Mouse (Mus musculus) heart, adult 2 months (tissue): ENCODE results near the gene Btg3. TPM values are rescaled to one million over a fixed set of nuclear protein-coding genes. Genes with fewer than 3 reads are reported as not detected.

ENCODE experiments used
- DNase-seq, 2 experiments: peaks; one replicate each; pipeline ENCODE4 v3.0.0; 2021
- H3K27ac ChIP-seq: fragments of 200-600 bp; 2 replicates; pipeline ENCODE4 v1.8.1; 2022
- H3K27me3 ChIP-seq: fragments of 200-500 bp; 2 replicates; pipeline ENCODE4 v1.6.1; 2012; ENCODE audit warnings: mild to moderate bottlenecking, low read length, inconsistent platforms, mixed read lengths; ENCODE audit not compliant: control insufficient read depth, insufficient read depth
- H3K36me3 ChIP-seq: fragments of 200-500 bp; 2 replicates; pipeline ENCODE4 v1.6.1; 2012; ENCODE audit warnings: low read length, inconsistent platforms; ENCODE audit not compliant: control insufficient read depth, insufficient read depth
- H3K4me1 ChIP-seq: fragments of 200-500 bp; 2 replicates; pipeline ENCODE4 v1.6.1; 2011; ENCODE audit warnings: low read length; ENCODE audit not compliant: control insufficient read depth, insufficient read depth
- H3K4me3 ChIP-seq: fragments of 200-600 bp; 2 replicates; pipeline ENCODE4 v1.8.1; 2022
- H3K79me2 ChIP-seq: fragments of 200-500 bp; replicated peaks from 2 replicates; pipeline ENCODE4 v1.6.1; 2012; ENCODE audit warnings: mild to moderate bottlenecking, inconsistent platforms, low read length, moderate library complexity, mixed read lengths; ENCODE audit not compliant: control insufficient read depth, insufficient read depth
- H3K9ac ChIP-seq: fragments of 200-500 bp; 2 replicates; pipeline ENCODE4 v1.6.1; 2012; ENCODE audit warnings: low read depth, mild to moderate bottlenecking, control low read depth, inconsistent platforms, low read length, mixed read lengths
- CTCF ChIP-seq: fragments of 200-600 bp; IDR thresholded peaks from 2 replicates; pipeline ENCODE4 v1.8.1; 2022; ENCODE audit warnings: antibody characterized with exemption, mild to moderate bottlenecking, moderate library complexity
- EP300 ChIP-seq: fragments of 200-500 bp; IDR thresholded peaks from 2 replicates; pipeline ENCODE4 v1.6.1; 2011; ENCODE audit warnings: low read depth, low read length, control low read depth; ENCODE audit not compliant: insufficient read depth
- POLR2A ChIP-seq: fragments of 200-500 bp; IDR thresholded peaks from 2 replicates; pipeline ENCODE4 v1.6.1; 2011; ENCODE audit warnings: mild to moderate bottlenecking, low read depth, low read length, control low read depth; ENCODE audit not compliant: insufficient read depth
- WGBS: fragments of 180-500 bp; shearing (Covaris S2); methylation state at CpG from one replicate; pipeline ENCODE4 v1.1.7; 2018; 5-methylcytosine and 5-hydroxymethylcytosine counted together
- intact Hi-C: fragments of 180-260 bp; cut with DNase I; formaldehyde crosslinking; loops from one replicate; pipeline ENCODE4 v1.15.1; 2025
- polyA plus RNA-seq: library from polyadenylated mRNA; depleted of rRNA; stranded (reverse); fragments of >200 nt; gene quantifications from 2 replicates; pipeline ENCODE4 v1.2.3, GENCODE M21; 2012
- total RNA-seq, 2 experiments: library from RNA; stranded (reverse); gene quantifications; 2 replicates each; pipeline ENCODE4 v1.2.3; 2021

Btg3 gene
- total and polyA plus RNA-seq, 3 experiments, result 1.7 to 7.1 (median 6.8) TPM

DNA sequence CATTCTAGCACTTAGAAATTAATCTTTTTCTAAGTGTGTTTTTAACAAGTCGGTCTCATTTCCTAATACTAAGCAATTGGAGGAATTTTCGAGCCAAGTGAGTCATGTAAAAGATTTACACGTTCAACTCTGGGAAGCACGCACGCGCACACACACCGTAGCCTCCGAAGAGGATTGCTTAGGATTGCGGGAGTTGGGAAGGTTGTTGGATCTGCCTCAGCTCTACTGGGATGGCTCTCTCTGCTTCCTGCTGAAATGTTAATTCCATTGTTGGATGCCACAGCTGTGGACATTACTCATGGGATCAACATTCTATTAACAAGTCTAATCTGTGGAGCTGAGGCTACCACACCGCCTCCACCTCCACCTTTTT, 74.3 kb downstream of the Btg3 start:
- DNase-seq, result no peak
- no peak overlapping the region for H3K9ac ChIP-seq
- WGBS, result 11% methylated on average over 10 of the region's 10 CpGs
- peaks cover 3% of the 10 kb centered on the region for H3K27me3 ChIP-seq
- no peaks in the 10 kb centered on the region for H3K36me3 ChIP-seq
- H3K4me1 ChIP-seq, result peaks cover 2% of the 10 kb centered on the region; the same call in 1 of the 2 replicates
- no peak for TF ChIP-seq CTCF
- no peak for TF ChIP-seq POLR2A
- no peak for TF ChIP-seq EP300
- H3K79me2 ChIP-seq, result no peaks in the 10 kb centered on the region
- peak overlapping the region; percentile 52 for H3K4me3 ChIP-seq
- H3K27ac ChIP-seq, result peak overlapping the region; percentile 30; the same call in 1 of the 2 replicates
- intact Hi-C loops, result loop anchor here (5.0 kb wide), 1 partner anchor 40 kb away; no protein-coding TSS in a partner anchor

DNA sequence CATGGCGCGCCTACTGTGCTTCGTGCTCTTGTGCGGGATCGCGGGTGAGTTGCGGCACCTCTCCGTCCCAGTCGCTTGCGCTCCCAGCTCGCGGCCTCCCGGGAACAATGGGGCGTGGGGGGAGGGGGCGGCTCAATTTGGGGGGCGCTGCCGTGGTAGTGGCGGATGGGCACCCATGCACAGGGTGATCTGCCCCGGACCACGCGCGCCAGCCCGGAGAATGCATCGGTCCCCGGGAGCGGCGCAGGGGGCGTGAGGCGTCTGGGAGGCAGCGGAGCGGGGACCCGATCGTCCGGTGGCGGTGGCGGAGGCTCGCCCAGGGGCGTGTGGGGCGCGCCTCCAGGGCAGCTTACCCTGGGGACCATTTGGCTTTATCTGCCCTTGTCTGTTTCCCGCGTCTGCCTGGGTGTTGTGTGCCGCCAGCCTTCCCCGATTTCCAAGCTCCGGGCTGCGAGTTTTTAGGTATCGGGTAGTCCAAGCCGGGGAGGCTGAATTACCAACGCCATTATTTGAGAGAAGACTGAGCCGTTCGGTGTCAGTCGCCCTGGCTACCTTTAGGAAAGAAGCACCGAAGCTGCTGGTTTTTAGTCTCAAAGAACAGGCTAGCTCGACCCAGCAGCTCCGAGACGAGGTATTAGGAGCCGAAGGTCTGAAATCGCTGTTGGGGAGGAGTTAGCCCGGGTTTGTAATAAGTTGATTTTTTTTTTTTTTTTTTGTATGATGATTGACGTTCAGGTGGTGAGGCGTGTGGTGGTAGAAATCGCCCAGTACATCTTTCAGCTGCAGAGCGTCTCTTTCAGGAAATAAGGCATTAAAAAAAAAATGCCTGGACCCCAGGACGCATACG, 74.9 kb downstream of the Btg3 start:
- no peaks in the 10 kb centered on the region for H3K36me3 ChIP-seq
- H3K9ac ChIP-seq, result peak overlapping the region; percentile 85
- TF ChIP-seq POLR2A, result no peak
- DNase-seq, result peak; percentile 28 to 54
- peak overlapping the region; percentile 52 for H3K4me3 ChIP-seq
- peaks cover 3% of the 10 kb centered on the region for H3K27me3 ChIP-seq
- H3K27ac ChIP-seq, result peak overlapping the region; percentile 76
- H3K4me1 ChIP-seq, result peaks cover 2% of the 10 kb centered on the region; the same call in 1 of the 2 replicates
- intact Hi-C loops, result loop anchor here (5.0 kb wide), 1 partner anchor 40 kb away; no protein-coding TSS in a partner anchor
- WGBS, result under 1% methylated on average over 64 of the region's 65 CpGs
- no peaks in the 10 kb centered on the region for H3K79me2 ChIP-seq

DNA sequence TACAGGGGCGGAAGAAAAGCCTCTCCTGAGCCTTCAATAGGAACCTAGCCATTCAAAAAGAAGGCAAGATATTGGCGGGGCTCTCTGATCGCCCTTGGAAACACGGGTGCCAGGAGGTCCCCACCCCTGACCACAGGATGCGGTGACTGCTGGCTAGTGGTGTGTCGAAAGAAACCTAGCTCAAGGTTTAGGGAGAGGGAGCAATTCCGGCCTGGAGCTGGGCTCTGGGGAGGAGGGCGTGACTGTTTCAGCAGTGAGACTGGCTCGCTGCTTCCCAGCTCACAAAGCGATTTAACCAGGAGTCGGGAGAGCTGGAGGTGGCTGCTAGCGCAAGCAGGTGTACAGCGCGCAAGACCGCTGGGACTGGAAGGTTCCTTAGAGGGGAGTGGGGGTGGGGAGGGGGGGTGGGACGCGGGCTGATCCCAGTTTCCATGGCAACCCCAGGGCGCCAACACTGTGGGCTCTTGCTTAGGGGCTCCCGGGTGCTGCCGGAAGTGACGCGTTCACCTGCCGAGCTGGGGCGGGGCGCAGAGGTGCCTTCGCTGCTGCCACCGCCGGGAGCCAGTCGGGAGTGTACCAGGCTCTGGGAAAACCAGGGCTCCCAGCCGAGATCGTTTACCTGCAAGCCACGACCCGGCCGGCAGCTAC, 75.7 kb downstream of the Btg3 start, which contains the start of gene Cxadr:
TSS of gene Cxadr (plus strand) at position 307 of the 648 bp plus-strand sequence.
- WGBS, result 2% methylated on average over 33 of the region's 34 CpGs
- intact Hi-C loops, result loop anchor here (5.0 kb wide), 1 partner anchor 39 kb away; no protein-coding TSS in a partner anchor
- H3K36me3 ChIP-seq, result no peaks in the 10 kb centered on the region

DNA sequence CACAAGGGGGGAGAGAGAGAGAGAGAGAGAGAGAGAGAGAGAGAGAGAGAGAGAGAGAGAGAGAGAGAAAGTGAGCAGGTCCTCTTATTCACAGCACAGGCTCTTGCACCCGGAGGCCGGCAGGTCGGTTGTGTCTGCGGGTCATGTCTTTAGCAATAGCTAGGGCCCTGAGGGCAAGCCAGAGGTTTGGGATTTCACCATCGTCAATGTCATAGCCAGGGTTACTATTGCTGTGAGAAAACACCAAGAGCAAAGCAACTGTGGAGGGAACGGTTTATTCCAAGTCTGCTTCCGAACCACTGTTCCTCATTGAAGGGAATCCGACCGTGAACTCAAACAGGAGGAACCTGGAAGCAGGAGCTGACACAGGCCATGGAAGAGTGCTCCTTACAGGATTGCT, 80.9 kb downstream of the Btg3 start:
- TF ChIP-seq EP300 (no peak), POLR2A (no peak), CTCF (no peak)
- H3K9ac ChIP-seq, result no peak overlapping the region
- 84% methylated on average over 9 of the region's 9 CpGs for WGBS
- no peak overlapping the region for H3K27ac ChIP-seq
- intact Hi-C loops, result no loop called here
- no peaks in the 10 kb centered on the region for H3K4me1 ChIP-seq
- no peak overlapping the region for H3K4me3 ChIP-seq
- no peaks in the 10 kb centered on the region for H3K36me3 ChIP-seq
- no peaks in the 10 kb centered on the region for H3K79me2 ChIP-seq
- DNase-seq, result no peak
- H3K27me3 ChIP-seq, result no peaks in the 10 kb centered on the region

More for the DNA sequence above, 75.7 kb downstream of the Btg3 start, which contains the start of gene Cxadr:
- TF ChIP-seq EP300, result no peak
- TF ChIP-seq POLR2A, result no peak
- TF ChIP-seq CTCF, result no peak
- peak within 1 kb of the TSS; percentile 52 for H3K4me3 ChIP-seq
- H3K79me2 ChIP-seq, result no peaks in the 10 kb centered on the region
- H3K27ac ChIP-seq, result peak within 1 kb of the TSS; percentile 76
- peak within 1 kb of the TSS; percentile 85 for H3K9ac ChIP-seq
- peaks cover 3% of the 10 kb centered on the region for H3K27me3 ChIP-seq
- peak; percentile 67 to 72 for DNase-seq
- peaks cover 2% of the 10 kb centered on the region; the same call in 1 of the 2 replicates for H3K4me1 ChIP-seq

DNA sequence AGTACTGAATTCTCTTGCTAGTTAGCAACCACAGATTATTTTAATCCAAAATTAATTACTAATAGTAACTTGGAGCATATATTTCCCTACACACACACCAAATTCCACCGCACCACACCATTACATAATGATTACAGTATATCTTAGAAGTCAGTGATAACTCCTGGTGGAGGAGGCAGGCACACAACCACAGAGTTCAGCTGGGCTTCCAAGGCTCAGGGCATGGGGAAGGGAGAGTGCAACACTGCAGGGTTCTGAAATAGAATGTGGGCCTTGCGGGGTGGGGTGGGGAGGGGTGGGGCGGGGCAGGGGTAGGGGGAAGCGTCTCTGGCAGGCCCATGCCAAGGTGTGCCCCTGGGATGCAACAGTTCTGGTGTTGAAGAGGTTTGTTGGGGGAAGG, 81.4 kb downstream of the Btg3 start:
- Histone ChIP-seq H3K27me3 (no peaks in the 10 kb centered on the region), H3K9ac (no peak overlapping the region), H3K4me3 (no peak overlapping the region), H3K27ac (no peak overlapping the region), H3K4me1 (no peaks in the 10 kb centered on the region), H3K79me2 (no peaks in the 10 kb centered on the region), H3K36me3 (no peaks in the 10 kb centered on the region)
- TF ChIP-seq CTCF, result no peak
- TF ChIP-seq POLR2A, result no peak
- WGBS, result 51% methylated on average over 4 of the region's 4 CpGs
- intact Hi-C loops, result no loop called here
- no peak for DNase-seq
